Mouse (Mus musculus): ENCODE results near the gene Mknk2. TPM values are rescaled to one million over a fixed set of nuclear protein-coding genes. Genes with fewer than 3 reads are reported as not detected.

The Mknk2 gene
- polyA plus RNA-seq, 1 experiment from 2014 or later, result 86.5 TPM

DNA sequence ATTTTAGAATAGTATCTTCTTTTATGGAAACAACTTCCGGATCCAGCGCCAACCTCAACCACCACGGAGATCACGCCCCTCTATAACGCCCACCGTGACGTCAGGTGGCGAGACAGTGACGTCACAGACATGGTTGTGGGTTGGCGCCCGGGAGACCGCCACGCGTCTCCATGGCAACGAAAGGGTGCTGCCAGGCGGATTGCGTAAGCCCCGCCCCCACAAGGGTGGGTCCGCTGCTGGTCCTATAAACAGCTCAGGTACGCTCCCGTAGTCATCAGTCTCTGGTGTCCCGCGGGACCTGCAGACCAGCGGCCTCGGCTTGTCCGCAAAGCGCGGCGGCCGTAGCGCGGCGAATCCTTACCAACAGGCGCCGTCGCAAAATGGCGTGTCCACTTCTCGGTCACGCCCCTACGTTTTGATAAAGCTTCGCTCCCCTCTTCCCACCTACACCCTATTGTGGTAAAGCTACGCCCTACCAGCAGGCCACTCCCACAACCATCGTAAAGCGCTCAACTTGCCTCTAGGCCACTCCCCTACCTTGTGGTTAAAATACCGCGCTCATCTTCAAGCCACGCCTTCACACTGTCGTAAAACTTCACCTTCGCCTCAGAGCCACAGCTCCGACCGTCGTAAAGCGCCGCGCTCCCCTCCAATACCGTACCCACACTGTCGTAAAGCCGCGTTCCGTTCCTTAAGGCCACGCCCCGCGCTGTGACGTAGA is 55.8 kb downstream of the Mknk2 start:
- no peaks in the 10 kb centered on the region for H3K36me3 ChIP-seq
- H3K4me3 ChIP-seq, result peak overlapping the region; percentile 89
- under 1% methylated on average over 64 of the region's 64 CpGs for WGBS
- H3K4me1 ChIP-seq, result peaks cover 29% of the 10 kb centered on the region
- no peaks in the 10 kb centered on the region for H3K9me3 ChIP-seq
- peak; percentile 96 for ATAC-seq (ENCODE audit: low FRiP score, low read depth)
- H3K4me2 ChIP-seq (replicated peaks), result peak overlapping the region; percentile 98
- H3K27me3 ChIP-seq (replicated peaks), result no peaks in the 10 kb centered on the region
- peak overlapping the region; percentile 92 for H3K9ac ChIP-seq
- peak overlapping the region; percentile 89 for H3K27ac ChIP-seq

GRCm38 (mm10) chr10:80621690-80621939 is 56.3 kb downstream of the Mknk2 start:
- ATAC-seq (ENCODE audit: low FRiP score, low read depth), result no peak
- H3K27me3 ChIP-seq (replicated peaks), result no peaks in the 10 kb centered on the region
- H3K9me3 ChIP-seq, result no peaks in the 10 kb centered on the region
- peak overlapping the region; percentile 36 for H3K9ac ChIP-seq
- H3K4me3 ChIP-seq, result peak overlapping the region; percentile 89
- no peaks in the 10 kb centered on the region for H3K36me3 ChIP-seq
- 2% methylated on average over 9 of the region's 9 CpGs for WGBS
- peaks cover 29% of the 10 kb centered on the region for H3K4me1 ChIP-seq
- H3K4me2 ChIP-seq (replicated peaks), result peak overlapping the region; percentile 98
- H3K27ac ChIP-seq, result 0 out of 2 replicates have a peak overlapping the region, but pooled peaks have one; percentile 89

DNA sequence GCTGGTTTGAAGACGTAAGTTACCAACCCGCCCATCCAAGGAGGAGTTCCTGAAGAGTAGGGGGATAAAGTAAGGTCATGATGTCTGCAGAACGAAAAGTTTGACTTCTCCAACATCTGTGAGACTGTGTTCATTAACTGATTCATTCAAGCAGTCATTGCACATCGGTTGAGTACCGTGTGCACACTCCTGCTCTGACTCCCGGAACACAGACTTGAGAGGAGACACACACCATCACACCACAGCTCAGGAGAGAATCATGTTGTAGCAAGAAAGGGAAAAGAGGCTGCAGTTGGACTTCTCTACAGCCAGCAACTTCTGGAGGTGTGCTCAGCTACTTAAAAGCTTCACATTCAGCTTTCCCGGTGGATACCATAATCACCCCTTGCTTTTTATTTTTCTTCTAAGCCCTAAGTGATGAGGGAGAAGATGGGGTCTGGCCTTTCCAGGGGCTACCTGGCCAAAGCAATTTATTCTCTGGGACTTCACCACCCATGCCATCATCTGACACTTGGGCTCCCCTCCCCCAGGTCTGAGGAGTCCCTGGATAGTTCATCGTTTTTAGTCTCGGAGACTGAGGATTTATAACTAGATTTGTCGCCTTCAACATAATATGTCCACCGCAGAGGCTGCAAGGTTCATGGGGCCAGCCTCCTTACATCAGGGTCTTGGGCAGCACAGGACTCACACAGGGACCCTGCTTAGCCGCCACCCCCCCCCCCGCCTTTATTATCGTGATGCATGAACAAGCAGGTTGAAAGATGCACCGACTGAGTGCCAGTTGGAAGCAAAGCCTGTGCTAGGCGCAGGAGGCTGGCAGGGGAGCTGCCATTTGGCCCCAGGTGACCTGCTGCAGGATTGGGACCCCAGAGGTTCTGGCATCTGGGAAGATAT is 56.9 kb downstream of the Mknk2 start:
- Histone ChIP-seq H3K36me3 (no peaks in the 10 kb centered on the region; the same call in 1 of the 2 replicates), H3K4me3 (peak overlapping the region; percentile 89), H3K4me2 (replicated peaks) (peak overlapping the region; percentile 98), H3K9ac (peak overlapping the region; percentile 36), H3K27ac (0 out of 2 replicates have a peak overlapping the region, but pooled peaks have one; percentile 89), H3K27me3 (replicated peaks) (no peaks in the 10 kb centered on the region), H3K9me3 (no peaks in the 10 kb centered on the region), H3K4me1 (peaks cover 29% of the 10 kb centered on the region)
- 58% methylated on average over 16 of the region's 16 CpGs for WGBS
- no peak for ATAC-seq (ENCODE audit: low FRiP score, low read depth)

DNA sequence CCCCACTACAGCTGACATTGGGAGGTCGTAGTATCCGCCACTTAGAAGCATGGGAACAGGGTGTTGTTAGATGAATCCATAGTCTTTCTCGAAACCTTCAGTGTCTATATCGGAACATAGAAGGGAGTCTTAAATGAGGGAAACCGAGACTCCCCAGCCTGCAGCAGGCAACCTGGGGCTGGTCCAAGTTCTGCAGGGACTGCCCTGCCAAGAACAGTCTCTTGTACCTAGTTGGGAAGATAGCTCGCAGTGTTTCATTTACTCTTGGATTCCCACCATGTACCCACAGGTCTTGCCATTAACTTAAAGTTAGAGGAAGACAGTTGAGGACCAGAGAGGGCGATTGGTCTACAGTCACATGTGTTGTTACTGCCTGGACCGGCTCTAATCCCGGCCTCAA is 57.5 kb downstream of the Mknk2 start:
- 86% methylated on average over 9 of the region's 9 CpGs for WGBS
- no peak for ATAC-seq (ENCODE audit: low FRiP score, low read depth)
- H3K27ac ChIP-seq, result no peak overlapping the region
- peaks cover 29% of the 10 kb centered on the region for H3K4me1 ChIP-seq
- no peaks in the 10 kb centered on the region for H3K27me3 ChIP-seq (replicated peaks)
- no peak overlapping the region for H3K4me2 ChIP-seq (replicated peaks)
- no peak overlapping the region for H3K4me3 ChIP-seq
- no peak overlapping the region for H3K9ac ChIP-seq
- H3K9me3 ChIP-seq, result no peaks in the 10 kb centered on the region
- H3K36me3 ChIP-seq, result peaks cover 6% of the 10 kb centered on the region; the same call in 1 of the 2 replicates

GRCm38 (mm10) chr10:80619465-80620244 is 58.3 kb downstream of the Mknk2 start:
- no peaks in the 10 kb centered on the region for H3K27me3 ChIP-seq (replicated peaks)
- H3K4me3 ChIP-seq, result no peak overlapping the region
- no peak overlapping the region for H3K9ac ChIP-seq
- peaks cover 13% of the 10 kb centered on the region for H3K36me3 ChIP-seq
- H3K4me2 ChIP-seq (replicated peaks), result no peak overlapping the region
- 35% methylated on average over 8 of the region's 8 CpGs for WGBS
- H3K9me3 ChIP-seq, result no peaks in the 10 kb centered on the region
- peaks cover 25% of the 10 kb centered on the region for H3K4me1 ChIP-seq
- no peak overlapping the region for H3K27ac ChIP-seq
- no peak for ATAC-seq (ENCODE audit: low FRiP score, low read depth)

DNA sequence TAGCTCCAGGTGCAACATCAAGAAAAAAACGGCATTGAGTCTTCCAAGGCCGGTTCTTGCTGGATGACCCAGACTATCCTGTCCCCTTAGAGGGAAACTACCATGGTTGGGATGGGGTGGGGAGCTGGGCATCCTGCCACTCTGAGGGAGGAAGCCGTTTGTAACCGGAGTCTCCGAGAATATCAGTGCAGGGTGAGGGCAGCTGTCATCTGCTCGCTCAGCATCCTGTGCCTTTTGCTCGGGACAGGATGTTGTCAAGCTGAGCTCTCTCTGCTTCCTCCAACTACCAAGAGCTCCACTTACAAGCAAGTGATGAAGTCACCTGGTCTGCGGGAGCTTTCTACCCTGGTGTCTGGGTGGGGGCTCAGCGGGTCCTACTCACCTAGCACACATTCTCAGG is 59.7 kb downstream of the Mknk2 start:
- Histone ChIP-seq H3K9me3 (no peaks in the 10 kb centered on the region), H3K4me2 (replicated peaks) (no peak overlapping the region), H3K9ac (no peak overlapping the region), H3K36me3 (peaks cover 22% of the 10 kb centered on the region), H3K27me3 (replicated peaks) (no peaks in the 10 kb centered on the region), H3K4me1 (peaks cover 10% of the 10 kb centered on the region), H3K27ac (no peak overlapping the region), H3K4me3 (no peak overlapping the region)
- no peak for ATAC-seq (ENCODE audit: low FRiP score, low read depth)
- WGBS, result 80% methylated on average over 9 of the region's 9 CpGs

Other genes with a start within 250 kb of the Mknk2 start
- 156 and 166 TPM in 2 replicates for gene Tcf3, start 244.5 kb downstream of the Mknk2 start, polyA plus RNA-seq (2016; fragmentation: Nextera tagmentation; extraction: Ambion mirVana)
- 1.0 and 1.2 TPM in 2 replicates for gene Onecut3, start 183.3 kb downstream of the Mknk2 start, polyA plus RNA-seq (2016; fragmentation: Nextera tagmentation; extraction: Ambion mirVana)
- gene Atp8b3, start 139.0 kb downstream of the Mknk2 start, polyA plus RNA-seq (2016; fragmentation: Nextera tagmentation; extraction: Ambion mirVana), result 1.0 TPM in 2 replicates
- 35.6 and 35.9 TPM in 2 replicates for gene Rexo1, start 116.6 kb downstream of the Mknk2 start, polyA plus RNA-seq (2016; fragmentation: Nextera tagmentation; extraction: Ambion mirVana)
- 7.3 and 7.5 TPM in 2 replicates for gene Klf16, start 100.8 kb downstream of the Mknk2 start, polyA plus RNA-seq (2016; fragmentation: Nextera tagmentation; extraction: Ambion mirVana)
- 126 and 127 TPM in 2 replicates for gene Abhd17a, start 87.8 kb downstream of the Mknk2 start, polyA plus RNA-seq (2016; fragmentation: Nextera tagmentation; extraction: Ambion mirVana)
- gene Scamp4, start 75.2 kb downstream of the Mknk2 start, polyA plus RNA-seq (2016; fragmentation: Nextera tagmentation; extraction: Ambion mirVana), result 60.8 and 63.9 TPM in 2 replicates
- gene Adat3, start 75.2 kb downstream of the Mknk2 start, polyA plus RNA-seq (2016; fragmentation: Nextera tagmentation; extraction: Ambion mirVana), result 5.4 and 6.7 TPM in 2 replicates
- 3.6 and 6.0 TPM in 2 replicates for gene Gm49322, start 72.1 kb downstream of the Mknk2 start, polyA plus RNA-seq (2016; fragmentation: Nextera tagmentation; extraction: Ambion mirVana)
- gene Csnk1g2, start 55.3 kb downstream of the Mknk2 start, polyA plus RNA-seq (2016; fragmentation: Nextera tagmentation; extraction: Ambion mirVana), result 173 and 192 TPM in 2 replicates
- 92.8 and 100 TPM in 2 replicates for gene Btbd2, start 21.0 kb downstream of the Mknk2 start, polyA plus RNA-seq (2016; fragmentation: Nextera tagmentation; extraction: Ambion mirVana)
- gene Mob3a, start 23.9 kb upstream of the Mknk2 start, polyA plus RNA-seq (2016; fragmentation: Nextera tagmentation; extraction: Ambion mirVana), result 59.4 and 61.5 TPM in 2 replicates
- gene Izumo4, start 24.1 kb upstream of the Mknk2 start, polyA plus RNA-seq (2016; fragmentation: Nextera tagmentation; extraction: Ambion mirVana), result 28.6 and 29.3 TPM in 2 replicates
- 93.9 and 95.1 TPM in 2 replicates for gene Ap3d1, start 64.2 kb upstream of the Mknk2 start, polyA plus RNA-seq (2016; fragmentation: Nextera tagmentation; extraction: Ambion mirVana)
- 26.3 and 26.5 TPM in 2 replicates for gene Dot1l, start 77.1 kb upstream of the Mknk2 start, polyA plus RNA-seq (2016; fragmentation: Nextera tagmentation; extraction: Ambion mirVana)
- 66.8 and 72.4 TPM in 2 replicates for gene Sf3a2, start 120.1 kb upstream of the Mknk2 start, polyA plus RNA-seq (2016; fragmentation: Nextera tagmentation; extraction: Ambion mirVana)
- 155 TPM in 2 replicates for gene Plekhj1, start 120.5 kb upstream of the Mknk2 start, polyA plus RNA-seq (2016; fragmentation: Nextera tagmentation; extraction: Ambion mirVana)
- not detected in 2 replicates for gene Amh, start 127.1 kb upstream of the Mknk2 start, polyA plus RNA-seq (2016; fragmentation: Nextera tagmentation; extraction: Ambion mirVana)
- gene Jsrp1, start 135.4 kb upstream of the Mknk2 start, polyA plus RNA-seq (2016; fragmentation: Nextera tagmentation; extraction: Ambion mirVana), result 1.4 and 1.6 TPM in 2 replicates
- 1,342 and 1,429 TPM in 2 replicates for gene Oaz1, start 148.5 kb upstream of the Mknk2 start, polyA plus RNA-seq (2016; fragmentation: Nextera tagmentation; extraction: Ambion mirVana)
- gene Lingo3, start 165.9 kb upstream of the Mknk2 start, polyA plus RNA-seq (2016; fragmentation: Nextera tagmentation; extraction: Ambion mirVana), result 0.65 and 1.3 TPM in 2 replicates
- 265 and 274 TPM in 2 replicates for gene Lsm7, start 177.1 kb upstream of the Mknk2 start, polyA plus RNA-seq (2016; fragmentation: Nextera tagmentation; extraction: Ambion mirVana)
- gene Sppl2b, start 177.2 kb upstream of the Mknk2 start, polyA plus RNA-seq (2016; fragmentation: Nextera tagmentation; extraction: Ambion mirVana), result 51.2 and 51.3 TPM in 2 replicates
- gene Tmprss9, start 193.7 kb upstream of the Mknk2 start, polyA plus RNA-seq (2016; fragmentation: Nextera tagmentation; extraction: Ambion mirVana), result 0.06 and 0.10 TPM in 2 replicates
- gene Timm13, start 222.9 kb upstream of the Mknk2 start, polyA plus RNA-seq (2016; fragmentation: Nextera tagmentation; extraction: Ambion mirVana), result 282 and 323 TPM in 2 replicates
- gene Lmnb2, start 240.1 kb upstream of the Mknk2 start, polyA plus RNA-seq (2016; fragmentation: Nextera tagmentation; extraction: Ambion mirVana), result 57.1 and 61.3 TPM in 2 replicates